11 mouse cellular contexts compared by ENCODE assay signal in the genomic region with DNA sequence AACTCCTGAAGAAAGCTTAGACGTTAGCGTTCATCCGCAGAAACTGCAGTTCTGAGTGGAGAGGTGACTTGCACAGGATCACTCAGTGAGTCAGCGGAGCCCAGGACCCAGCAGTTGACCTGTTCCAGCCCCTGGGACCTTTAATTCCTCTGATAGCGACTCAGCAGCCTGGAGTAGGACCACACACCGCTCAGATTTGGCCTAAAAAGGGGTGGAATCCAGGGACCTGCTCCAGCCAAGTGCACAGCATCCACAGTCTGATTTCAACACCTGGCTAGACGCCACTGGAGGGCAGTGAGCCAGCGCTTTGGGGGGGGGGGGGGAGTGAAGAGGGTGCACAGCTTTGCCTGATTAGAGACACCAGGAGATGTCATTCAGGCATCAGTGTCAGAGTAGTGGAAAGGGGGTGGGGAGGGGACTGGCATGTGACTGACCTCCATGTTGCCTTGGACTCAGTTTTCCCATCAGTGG. TPM values are rescaled to one million over a fixed set of nuclear protein-coding genes. Genes with fewer than 3 reads are reported as not detected.
DNase-seq lines count a peak whose midpoint lies in the region; ATAC-seq and TF ChIP-seq lines count a peak whose summit lies in the region.
"Had no signal": no experiment of that assay in that cellular context is flagged by ENCODE, and none has a peak within 500 bp of the region (broad histone marks: within the 10 kb centered on the region; RNA-seq: fewer than 3 reads in every experiment).

No protein-coding gene starts in this region.

- peak; percentile 38 for DNase-seq in gastrocnemius, adult 18-20 months (ENCODE audit: low spot score)
- no peak for DNase-seq in gastrocnemius, adult 8-10 months (ENCODE audit: low spot score in 2 of 2)
- DNase-seq in 3T3-L1 (ENCODE audit: low read depth, low spot score) = peak; percentile 88
- peak; percentile 75 for DNase-seq in lung, postnatal 0 days (ENCODE audit: low spot score)
- DNase-seq in frontal cortex, postnatal 36 days (ENCODE audit: low spot score in 2 of 2) = no peak
- no peak for DNase-seq in spleen, adult 12 weeks (ENCODE audit: low spot score)
- DNase-seq in forebrain, embryonic 14.5 days (ENCODE audit: low spot score) = no peak
- DNase-seq: cerebellum, postnatal 36 days had no signal

- no peak for TF ChIP-seq CTCF in lung, postnatal 0 days (IDR thresholded peaks at IDR 0.05)

- peak; percentile 37; the same call in 1 of the 2 replicates for TF ChIP-seq EP300 in lung, postnatal 0 days (IDR thresholded peaks at IDR 0.05)

- peak; percentile 46 for ATAC-seq in heart, embryonic 11.5 days (replicated peaks; ENCODE audit: insufficient number of reproducible peaks, low FRiP score, low TSS enrichment)
- peak; percentile 81 for ATAC-seq in lung, postnatal 0 days
- no peak for ATAC-seq in forebrain, embryonic 14.5 days

- H3K27me3 ChIP-seq in heart, embryonic 11.5 days (ENCODE audit: control insufficient read depth, insufficient read depth, low read length) = no peaks in the 10 kb centered on the region
- H3K27me3 ChIP-seq in lung, postnatal 0 days (replicated peaks; ENCODE audit: insufficient read depth, low read length) = no peaks in the 10 kb centered on the region
- H3K27me3 ChIP-seq in forebrain, embryonic 14.5 days (replicated peaks; ENCODE audit: control insufficient read depth, insufficient read depth, low read length) = no peaks in the 10 kb centered on the region
- H3K27me3 ChIP-seq: limb, embryonic 12.5 days had no signal

- no peak overlapping the region for H3K4me2 ChIP-seq in heart, embryonic 11.5 days
- H3K4me2 ChIP-seq in lung, postnatal 0 days (replicated peaks; ENCODE audit: low read depth, low read length) = no peak overlapping the region
- no peak overlapping the region for H3K4me2 ChIP-seq in forebrain, embryonic 14.5 days (ENCODE audit: low read length)
- H3K4me2 ChIP-seq: limb, embryonic 12.5 days had no signal

- H3K9ac ChIP-seq in heart, embryonic 11.5 days (ENCODE audit: low read depth, low read length) = no peak overlapping the region
- no peak overlapping the region for H3K9ac ChIP-seq in lung, postnatal 0 days (replicated peaks; ENCODE audit: low read depth)
- H3K9ac ChIP-seq in forebrain, embryonic 14.5 days (ENCODE audit: low read length) = no peak overlapping the region
- H3K9ac ChIP-seq: limb, embryonic 12.5 days had no signal

- H3K36me3 ChIP-seq in heart, embryonic 11.5 days (ENCODE audit: control insufficient read depth, insufficient read depth, low read length) = no peaks in the 10 kb centered on the region
- H3K36me3 ChIP-seq in lung, postnatal 0 days (ENCODE audit: insufficient read depth, low read length) = no peaks in the 10 kb centered on the region
- no peaks in the 10 kb centered on the region for H3K36me3 ChIP-seq in forebrain, embryonic 14.5 days (ENCODE audit: control insufficient read depth, insufficient read depth, low read length)
- H3K36me3 ChIP-seq: limb, embryonic 12.5 days had no signal

- no peaks in the 10 kb centered on the region for H3K9me3 ChIP-seq in heart, embryonic 11.5 days (replicated peaks; ENCODE audit: control insufficient read depth, low read length)
- no peaks in the 10 kb centered on the region for H3K9me3 ChIP-seq in lung, postnatal 0 days (ENCODE audit: low read length)
- H3K9me3 ChIP-seq in forebrain, embryonic 14.5 days (replicated peaks; ENCODE audit: control insufficient read depth, low read length) = no peaks in the 10 kb centered on the region
- H3K9me3 ChIP-seq: limb, embryonic 12.5 days had no signal

- no peak overlapping the region for H3K4me3 ChIP-seq in heart, embryonic 11.5 days (ENCODE audit: low read depth, low read length)
- no peak overlapping the region for H3K4me3 ChIP-seq in lung, postnatal 0 days (ENCODE audit: low read depth, low read length)
- no peak overlapping the region for H3K4me3 ChIP-seq in forebrain, embryonic 14.5 days (ENCODE audit: low read depth, low read length)
- H3K4me3 ChIP-seq: limb, embryonic 12.5 days had no signal

- H3K27ac ChIP-seq in heart, embryonic 11.5 days (ENCODE audit: low read depth, low read length) = peak overlapping the region; percentile 68; the same call in 1 of the 2 replicates
- peak overlapping the region; percentile 76 for H3K27ac ChIP-seq in lung, postnatal 0 days (ENCODE audit: low read length)
- no peak overlapping the region for H3K27ac ChIP-seq in forebrain, embryonic 14.5 days (ENCODE audit: low read depth, low read length)
- H3K27ac ChIP-seq: kidney, postnatal 0 days; limb, embryonic 12.5 days had no signal

- H3K4me1 ChIP-seq in heart, embryonic 11.5 days (ENCODE audit: control insufficient read depth, insufficient read depth, low read length) = peaks cover 27% of the 10 kb centered on the region
- peaks cover 7% of the 10 kb centered on the region; the same call in 1 of the 2 replicates for H3K4me1 ChIP-seq in lung, postnatal 0 days (ENCODE audit: insufficient read depth, low read depth, low read length)
- no peaks in the 10 kb centered on the region for H3K4me1 ChIP-seq in forebrain, embryonic 14.5 days (ENCODE audit: control insufficient read depth, insufficient read depth, low read length)
- H3K4me1 ChIP-seq: limb, embryonic 12.5 days had no signal

- WGBS in heart, embryonic 11.5 days (ENCODE audit: insufficient replicate concordance) = 27% methylated on average over 8 of the region's 8 CpGs
- 36% methylated on average over 7 of the region's 8 CpGs for WGBS in lung, postnatal 0 days
- 62% methylated on average over 8 of the region's 8 CpGs for WGBS in forebrain, embryonic 14.5 days

RNA-seq across cellular contexts. Expression of a gene that starts 22.5 kb away (rescaled TPM):
- 10 to 100 TPM; 40.7 to 47.3 TPM for total RNA-seq in gastrocnemius, adult 18-20 months (2021)
- 10 to 100 TPM; 27.0 to 55.7 (median 39.4) TPM for total RNA-seq in gastrocnemius, adult 8-10 months (2022)
- 129 and 130 TPM in 2 replicates for polyA plus RNA-seq in heart, embryonic 11.5 days (2014; fragmentation: Nextera tagmentation; extraction: Ambion mirVana)
- 97.0 TPM in 2 replicates for polyA plus RNA-seq in lung, postnatal 0 days (2015; fragmentation: Nextera tagmentation; extraction: Ambion mirVana)
- 5.0 and 7.0 TPM in 2 replicates for polyA plus RNA-seq in forebrain, embryonic 14.5 days (2014; fragmentation: Nextera tagmentation; extraction: Ambion mirVana)

Comparison
In these comparisons a context has a peak if more than half of its experiments do, and no peak if none do; other contexts are left out.
1. DNase-seq: peak in gastrocnemius, adult 18-20 months (single experiment), 3T3-L1 (single experiment) and lung, postnatal 0 days (single experiment); none in gastrocnemius, adult 8-10 months (0 of 2), frontal cortex, postnatal 36 days (0 of 2), spleen, adult 12 weeks (single experiment) and forebrain, embryonic 14.5 days (single experiment).
2. RNA of a gene that starts 22.5 kb away (polyA plus RNA-seq): 129 to 130 TPM in heart, embryonic 11.5 days and 97.0 TPM in lung, postnatal 0 days; 5.0 to 7.0 TPM in forebrain, embryonic 14.5 days; every median in the first group is over 10 times any median in the second.